Mouse (Mus musculus) kidney, postnatal 0 days (tissue): ENCODE measurements around the gene Ehd1. TPM values are rescaled to one million over a fixed set of nuclear protein-coding genes. Genes with fewer than 3 reads are reported as not detected.

Experiments used
- ATAC-seq: fragments of 200-750 bp; cut with Nextera tagmentation; replicated peaks from 2 replicates; pipeline ENCODE4 v1.8.0; 2017; ENCODE audit warnings: low read depth, moderate number of reproducible peaks, moderate TSS enrichment, moderate library complexity; ENCODE audit not compliant: low FRiP score
- DNase-seq: peaks from one replicate; pipeline ENCODE4 v3.0.0-alpha.2; 2016; ENCODE audit warnings: low spot score
- H3K27ac ChIP-seq: fragments of 300-500 bp; sonication (generic); 2 replicates; pipeline ENCODE4 v1.5.1; 2014; ENCODE audit warnings: mild to moderate bottlenecking
- H3K27me3 ChIP-seq: fragments of 300-500 bp; sonication (generic); 2 replicates; pipeline ENCODE4 v1.6.1; 2014; ENCODE audit warnings: low read length, mixed read lengths; ENCODE audit not compliant: insufficient read depth
- H3K36me3 ChIP-seq: fragments of 300-500 bp; sonication (generic); 2 replicates; pipeline ENCODE4 v1.6.1; 2014; ENCODE audit warnings: low read length, mixed read lengths; ENCODE audit not compliant: insufficient read depth
- H3K4me1 ChIP-seq: fragments of 300-500 bp; sonication (generic); replicated peaks from 2 replicates; pipeline ENCODE4 v1.6.1; 2014; ENCODE audit warnings: antibody characterized with exemption, low read length, mixed read lengths; ENCODE audit not compliant: insufficient read depth
- H3K4me2 ChIP-seq: fragments of 300-500 bp; sonication (generic); 2 replicates; pipeline ENCODE4 v1.6.1; 2014; ENCODE audit warnings: mild to moderate bottlenecking, low read length, moderate library complexity, mixed read lengths
- H3K4me3 ChIP-seq: fragments of 300-500 bp; sonication (generic); replicated peaks from 2 replicates; pipeline ENCODE4 v1.5.1; 2014; ENCODE audit warnings: low read depth, low read length
- H3K9ac ChIP-seq: fragments of 300-500 bp; sonication (generic); 2 replicates; pipeline ENCODE4 v1.6.1; 2014; ENCODE audit warnings: low read depth, low read length
- H3K9me3 ChIP-seq: fragments of 300-500 bp; sonication (generic); replicated peaks from 2 replicates; pipeline ENCODE4 v1.6.1; 2016; ENCODE audit warnings: low read length, inconsistent platforms, mixed read lengths
- CTCF ChIP-seq: IDR thresholded peaks from 2 replicates; pipeline ENCODE4 v1.5.1; 2016; ENCODE audit warnings: antibody characterized with exemption, low read depth, mild to moderate bottlenecking, moderate library complexity
- WGBS: fragments of 180-500 bp; shearing (Covaris S2); extraction: QIAGEN DNeasy Blood & Tissue Kit; methylation state at CpG from one replicate; pipeline ENCODE4 v1.1.7; 2014; 5-methylcytosine and 5-hydroxymethylcytosine counted together
- polyA plus RNA-seq: library from polyadenylated mRNA; unstranded; fragments of >200 nt; fragmentation: Nextera tagmentation; extraction: Ambion mirVana; gene quantifications from 2 replicates; pipeline ENCODE4 v1.2.1, GENCODE M21; 2015

The Ehd1 gene
- polyA plus RNA-seq, 1 experiment from 2014 or later, result 64.2 TPM

DNA sequence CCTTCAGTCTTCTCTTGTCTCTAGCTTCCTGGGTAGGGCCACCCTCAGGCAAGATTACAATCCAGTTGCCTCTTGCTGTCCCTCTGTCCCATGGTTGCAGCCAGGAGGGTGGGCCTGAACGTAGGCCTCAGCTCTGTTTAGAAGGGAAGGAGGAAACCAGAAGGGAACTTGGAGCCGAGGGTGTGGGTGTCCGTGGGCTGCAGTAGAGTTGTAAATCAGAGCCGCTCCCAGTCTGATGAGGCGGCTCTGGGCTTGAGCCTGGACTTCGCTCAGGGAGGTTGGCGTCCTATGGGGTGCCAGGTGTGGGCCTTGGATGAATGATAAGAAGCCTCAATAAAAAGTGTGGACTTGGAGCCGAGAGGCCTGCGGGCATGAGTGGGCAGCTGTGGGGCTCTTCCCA lies 12.3 kb upstream of the Ehd1 start:
- Histone ChIP-seq H3K9ac (no peak overlapping the region), H3K9me3 (no peaks in the 10 kb centered on the region), H3K4me3 (no peak overlapping the region), H3K27ac (no peak overlapping the region), H3K36me3 (peaks cover 12% of the 10 kb centered on the region; the same call in 1 of the 2 replicates), H3K27me3 (no peaks in the 10 kb centered on the region), H3K4me2 (peak overlapping the region; percentile 27), H3K4me1 (no peaks in the 10 kb centered on the region; the same call in 1 of the 2 replicates)
- peak; percentile 41 for DNase-seq
- no peak for TF ChIP-seq CTCF
- ATAC-seq, result no peak
- 22% methylated on average over 9 of the region's 9 CpGs for WGBS

- ATAC-seq (no peak), DNase-seq (no peak)
- 83% methylated on average over 8 of the region's 8 CpGs for WGBS
- Histone ChIP-seq H3K36me3 (peaks cover 10% of the 10 kb centered on the region; the same call in 1 of the 2 replicates), H3K4me2 (no peak overlapping the region), H3K4me1 (no peaks in the 10 kb centered on the region; the same call in 1 of the 2 replicates), H3K4me3 (no peak overlapping the region), H3K9ac (no peak overlapping the region), H3K27me3 (no peaks in the 10 kb centered on the region), H3K27ac (no peak overlapping the region), H3K9me3 (no peaks in the 10 kb centered on the region)
- TF ChIP-seq CTCF, result no peak
These were observed 11.6 kb upstream of the Ehd1 start for GRCm38 (mm10) chr19:6264945-6265344.

GRCm38 (mm10) chr19:6265727-6266182 lies 10.8 kb upstream of the Ehd1 start:
- Histone ChIP-seq H3K4me1 (no peaks in the 10 kb centered on the region; the same call in 1 of the 2 replicates), H3K9ac (no peak overlapping the region), H3K27me3 (no peaks in the 10 kb centered on the region), H3K27ac (no peak overlapping the region), H3K4me3 (no peak overlapping the region), H3K4me2 (no peak overlapping the region), H3K36me3 (peaks cover 5% of the 10 kb centered on the region; the same call in 1 of the 2 replicates), H3K9me3 (no peaks in the 10 kb centered on the region)
- no peak for DNase-seq
- peak; percentile 47; the same call in 1 of the 2 replicates for TF ChIP-seq CTCF
- 73% methylated on average over 6 of the region's 6 CpGs for WGBS
- ATAC-seq, result no peak

- WGBS, result 19% methylated on average over 11 of the region's 11 CpGs
- H3K4me3 ChIP-seq, result no peak overlapping the region
- H3K9me3 ChIP-seq, result no peaks in the 10 kb centered on the region
- no peaks in the 10 kb centered on the region for H3K36me3 ChIP-seq
- DNase-seq (no peak), ATAC-seq (no peak)
- H3K4me1 ChIP-seq, result no peaks in the 10 kb centered on the region; the same call in 1 of the 2 replicates
- H3K9ac ChIP-seq, result no peak overlapping the region
- no peak overlapping the region for H3K27ac ChIP-seq
- no peak overlapping the region for H3K4me2 ChIP-seq
- H3K27me3 ChIP-seq, result no peaks in the 10 kb centered on the region
- no peak for TF ChIP-seq CTCF
These were observed 9.0 kb upstream of the Ehd1 start for GRCm38 (mm10) chr19:6267306-6268169.

DNA sequence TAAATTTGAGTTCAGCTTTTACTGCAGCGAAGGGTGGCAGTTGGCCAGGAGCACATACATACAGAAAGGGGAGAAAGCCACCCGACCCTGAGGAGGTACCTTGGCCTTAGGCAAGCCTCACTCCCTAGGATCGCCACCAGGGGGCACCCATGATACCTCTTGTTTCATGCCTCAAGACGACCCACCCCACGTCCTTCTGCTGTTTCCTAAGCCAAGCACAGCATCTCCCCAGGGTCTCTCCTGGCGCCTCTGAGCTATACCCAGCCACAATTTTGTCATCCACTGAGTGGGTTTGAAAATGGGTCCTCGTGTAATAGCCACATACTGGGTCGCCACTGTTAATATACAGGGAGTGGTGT lies 8.4 kb upstream of the Ehd1 start:
- Histone ChIP-seq H3K27me3 (no peaks in the 10 kb centered on the region), H3K9me3 (no peaks in the 10 kb centered on the region), H3K9ac (no peak overlapping the region), H3K27ac (no peak overlapping the region), H3K4me1 (no peaks in the 10 kb centered on the region; the same call in 1 of the 2 replicates), H3K4me3 (no peak overlapping the region), H3K4me2 (no peak overlapping the region), H3K36me3 (no peaks in the 10 kb centered on the region)
- TF ChIP-seq CTCF, result peak; percentile 96
- WGBS, result 14% methylated on average over 8 of the region's 8 CpGs
- peak; percentile 91 for DNase-seq
- ATAC-seq, result no peak; the same call in 1 of the 2 replicates

DNA sequence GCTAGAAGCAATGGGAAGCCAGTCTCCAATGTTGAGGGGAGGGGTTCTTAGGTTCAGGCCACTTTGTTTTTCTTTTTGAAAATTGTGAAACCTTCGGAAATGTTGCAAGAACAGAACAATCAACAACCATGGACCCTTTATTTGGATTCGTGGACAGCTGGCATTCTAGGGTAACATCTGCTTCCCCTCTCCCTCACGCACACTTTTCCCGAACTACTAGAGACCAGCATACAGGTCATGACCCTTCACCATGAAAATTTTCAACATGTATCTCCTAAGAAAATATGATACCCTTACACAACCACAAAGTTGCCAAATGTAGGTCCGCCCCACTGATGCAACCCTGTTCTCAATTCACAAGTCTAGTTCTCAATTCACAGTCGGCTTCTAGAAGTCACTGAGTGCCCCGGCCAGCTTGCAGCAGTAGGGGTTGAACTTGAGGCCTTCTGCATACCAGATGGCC lies 7.8 kb upstream of the Ehd1 start:
- Histone ChIP-seq H3K27me3 (no peaks in the 10 kb centered on the region), H3K4me3 (no peak overlapping the region), H3K9me3 (no peaks in the 10 kb centered on the region), H3K36me3 (no peaks in the 10 kb centered on the region), H3K4me2 (no peak overlapping the region), H3K27ac (no peak overlapping the region), H3K9ac (no peak overlapping the region), H3K4me1 (no peaks in the 10 kb centered on the region; the same call in 1 of the 2 replicates)
- ATAC-seq, result no peak
- DNase-seq, result no peak
- 79% methylated on average over 7 of the region's 7 CpGs for WGBS
- TF ChIP-seq CTCF, result no peak
